Mouse (Mus musculus): ENCODE data around the gene Trim45.

The Trim45 gene

DNA sequence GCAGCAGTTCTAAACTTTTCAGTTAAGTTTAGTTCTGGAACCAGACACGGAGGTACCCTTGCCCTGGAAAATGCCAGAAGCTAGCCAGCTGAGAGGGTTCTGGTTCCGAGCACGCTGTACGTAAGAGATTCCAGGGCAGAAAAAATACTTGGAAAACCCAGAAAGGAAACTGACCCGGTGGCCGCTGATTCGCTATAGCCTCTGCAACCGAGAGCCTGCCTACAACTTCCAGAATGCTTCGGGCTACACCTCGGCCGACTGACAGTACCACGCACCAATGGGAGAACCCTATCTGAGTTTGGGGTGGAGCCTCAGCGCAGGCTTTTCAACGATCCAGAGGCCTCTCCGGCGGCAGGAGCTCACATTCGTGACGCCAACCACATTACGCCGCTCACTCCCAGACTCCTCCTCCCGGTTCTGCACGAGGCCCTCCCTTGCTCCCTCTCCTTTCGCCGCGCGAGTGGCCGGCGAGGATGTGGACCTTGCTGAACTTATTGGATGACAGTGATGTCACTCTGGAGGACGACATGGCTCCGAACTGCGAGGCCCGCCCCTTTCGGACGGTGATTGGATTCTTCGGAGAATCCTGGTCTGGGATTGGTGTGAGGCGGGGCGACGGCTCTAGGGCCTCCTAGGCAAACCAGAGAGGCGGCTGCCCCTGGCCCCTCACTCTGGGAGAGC lies at the start of gene Trim45:
Trim45 (plus strand) TSS at position 378 of the 681 bp plus-strand sequence.
- in situ Hi-C loops (cut with MboI), result no loop called here

GRCm38 (mm10) chr3:100877057-100877456 lies 44.9 kb upstream of the Trim45 start:
- in situ Hi-C loops (cut with MboI), result no loop called here

DNA sequence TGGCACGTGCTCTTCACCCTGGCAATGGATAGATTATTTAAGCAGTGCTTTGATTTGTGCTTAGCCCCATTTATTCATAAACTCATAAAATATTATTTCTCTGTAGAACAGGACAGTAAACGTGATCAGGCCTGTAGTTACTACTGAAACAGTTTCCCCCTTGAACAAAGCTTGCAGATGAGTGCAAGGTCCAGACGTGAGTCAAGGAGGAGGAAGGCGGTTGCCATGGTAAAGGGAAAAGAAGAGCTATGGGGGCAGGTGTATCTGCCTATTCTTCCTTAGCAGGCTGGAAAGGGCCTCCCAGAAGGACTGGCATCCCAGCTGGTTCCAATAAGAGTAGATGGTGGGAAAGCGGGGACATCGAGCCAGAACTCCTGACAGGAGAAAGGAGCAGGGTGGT lies 40.6 kb upstream of the Trim45 start:
- in situ Hi-C loops (cut with MboI), result no loop called here

DNA sequence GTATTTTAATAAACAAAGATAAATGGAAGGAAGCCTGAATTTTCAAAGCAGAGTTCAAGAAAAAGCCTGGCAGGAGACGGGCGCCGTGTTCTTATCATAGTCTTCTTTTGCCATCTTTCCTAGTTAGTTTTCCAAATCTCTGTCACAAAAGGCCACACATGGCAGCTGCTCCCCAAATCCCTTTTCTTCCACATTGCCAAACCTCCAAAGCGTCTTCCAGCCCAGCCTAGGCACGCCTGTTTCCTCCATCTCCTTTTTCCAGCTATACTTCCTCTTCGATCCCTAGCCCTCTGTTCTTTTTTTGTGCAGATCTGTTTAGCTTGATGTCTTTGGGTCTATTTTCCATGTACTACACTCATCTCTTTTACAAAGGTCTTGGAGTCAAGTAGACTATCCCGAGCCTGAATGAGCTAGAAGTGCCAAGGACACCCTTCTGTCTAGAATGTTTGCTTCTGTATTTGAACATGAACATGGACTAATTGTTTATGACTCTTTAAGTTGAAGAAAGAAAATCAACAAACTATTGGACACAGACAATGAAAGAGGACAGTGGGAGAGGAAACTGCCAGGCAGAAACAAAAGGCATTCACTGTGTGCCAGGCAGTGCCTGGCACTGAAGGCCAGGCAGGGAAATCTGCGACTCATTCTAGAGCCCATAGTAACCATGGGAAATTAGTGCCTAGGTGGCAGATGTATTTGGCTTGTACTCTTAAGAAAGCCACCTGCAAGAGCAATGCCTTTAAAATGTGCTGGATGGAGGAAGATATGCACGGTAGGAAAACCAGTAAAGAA lies 40.0 kb upstream of the Trim45 start:
- in situ Hi-C loops (cut with MboI), result no loop called here

DNA sequence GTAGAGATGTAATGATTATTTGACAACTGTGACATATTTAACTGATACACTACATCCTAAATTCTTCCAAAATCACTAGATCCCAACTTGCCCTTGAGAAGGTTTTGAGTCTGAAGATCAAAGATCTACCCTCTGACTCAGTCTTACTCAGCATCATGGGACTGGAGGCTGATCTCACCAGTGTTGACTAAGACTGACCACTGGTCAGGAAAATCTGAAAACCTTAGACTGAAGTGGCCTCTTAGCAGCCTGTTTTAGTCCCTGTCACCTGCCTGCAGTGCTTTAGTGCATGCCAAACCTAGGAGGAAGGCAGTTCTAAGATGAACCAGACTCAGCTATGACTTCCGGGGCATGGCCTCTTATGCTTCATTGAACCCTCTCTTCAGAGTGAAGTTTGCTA lies 32.8 kb upstream of the Trim45 start:
- in situ Hi-C loops (cut with MboI), result no loop called here

GRCm38 (mm10) chr3:100890406-100890805 lies 31.6 kb upstream of the Trim45 start:
- in situ Hi-C loops (cut with MboI), result no loop called here

- in situ Hi-C loops (cut with MboI), result no loop called here
These were observed 29.3 kb upstream of the Trim45 start for GRCm38 (mm10) chr3:100892383-100893335.

DNA sequence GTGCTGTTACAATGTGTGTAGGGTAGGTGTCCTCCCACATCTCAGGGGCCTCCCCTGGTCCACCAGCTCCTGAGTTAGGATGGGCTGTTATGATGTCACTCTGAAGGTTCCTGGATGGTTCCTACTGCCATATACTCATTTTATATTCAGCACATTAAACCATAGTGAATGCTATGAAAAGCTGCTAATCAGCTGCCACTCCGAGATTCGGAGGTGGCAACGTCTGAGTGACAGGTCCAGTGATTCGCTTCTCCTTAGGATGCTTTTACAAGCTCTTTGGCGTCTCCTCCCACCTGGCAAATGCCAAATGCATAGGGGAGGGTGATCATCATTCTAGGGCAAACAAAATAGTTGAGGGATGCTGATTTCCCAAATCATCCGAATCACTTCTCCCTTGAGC lies 26.5 kb upstream of the Trim45 start:
- in situ Hi-C loops (cut with MboI), result no loop called here

DNA sequence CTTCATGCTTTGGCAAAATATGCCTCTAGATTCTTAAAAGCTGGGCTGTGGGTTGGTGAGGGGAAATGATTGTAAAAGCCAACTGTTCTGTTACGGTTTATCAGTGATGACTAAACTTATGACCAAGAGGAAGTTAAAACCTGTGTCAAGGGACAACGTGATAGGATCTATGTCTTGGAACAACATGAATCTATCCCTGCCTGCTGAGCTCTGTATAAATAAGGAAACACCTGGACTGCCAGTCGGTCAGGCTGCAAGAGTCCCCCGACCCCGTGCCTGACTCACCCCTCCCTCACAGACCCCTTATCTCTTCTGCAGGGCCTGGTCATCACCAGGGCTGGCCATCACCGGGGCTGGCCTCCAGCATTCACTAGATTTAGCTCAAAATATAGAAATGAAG lies 15.9 kb upstream of the Trim45 start:
- in situ Hi-C loops (cut with MboI), result no loop called here

- in situ Hi-C loops (cut with MboI), result no loop called here
These were observed 15.1 kb upstream of the Trim45 start for GRCm38 (mm10) chr3:100906916-100907315.

- in situ Hi-C loops (cut with MboI), result no loop called here
These were observed 13.4 kb upstream of the Trim45 start for GRCm38 (mm10) chr3:100908594-100908993.

GRCm38 (mm10) chr3:100910621-100911020 lies 11.4 kb upstream of the Trim45 start:
- in situ Hi-C loops (cut with MboI), result no loop called here

- in situ Hi-C loops (cut with MboI), result no loop called here
These were observed 11.0 kb upstream of the Trim45 start for GRCm38 (mm10) chr3:100911026-100911425.

- in situ Hi-C loops (cut with MboI), result no loop called here
These were observed 10.3 kb upstream of the Trim45 start for GRCm38 (mm10) chr3:100911498-100912213.

GRCm38 (mm10) chr3:100916844-100917243 lies 5.2 kb upstream of the Trim45 start:
- in situ Hi-C loops (cut with MboI), result no loop called here

DNA sequence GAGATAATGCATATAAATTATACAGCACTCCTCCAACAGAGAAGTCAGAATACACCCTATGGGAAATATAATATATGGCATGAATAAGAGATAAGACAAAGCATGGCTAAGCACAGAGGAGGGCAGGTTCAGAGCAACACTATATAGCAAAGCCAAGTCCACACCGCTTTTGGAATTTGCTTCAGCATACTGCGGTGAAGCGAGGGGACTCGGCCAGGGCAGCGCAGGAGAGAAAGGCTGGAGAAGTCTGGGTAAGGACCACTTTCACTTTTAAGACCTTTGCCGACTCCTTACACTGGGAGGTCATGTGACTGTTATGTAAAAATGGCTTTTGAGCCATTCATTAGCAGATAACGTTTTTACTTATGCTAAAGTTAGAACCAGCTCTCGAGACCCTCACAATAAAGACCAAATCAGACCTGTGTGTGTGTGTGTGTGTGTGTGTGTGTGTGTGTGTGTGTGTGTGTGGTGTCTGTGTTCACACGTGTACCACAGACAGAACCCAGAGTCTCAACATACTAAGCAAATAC lies 1.3 kb upstream of the Trim45 start:
- in situ Hi-C loops (cut with MboI), result no loop called here

GRCm38 (mm10) chr3:100922506-100923375 lies 739 bp downstream of the Trim45 start:
- in situ Hi-C loops (cut with MboI), result no loop called here

DNA sequence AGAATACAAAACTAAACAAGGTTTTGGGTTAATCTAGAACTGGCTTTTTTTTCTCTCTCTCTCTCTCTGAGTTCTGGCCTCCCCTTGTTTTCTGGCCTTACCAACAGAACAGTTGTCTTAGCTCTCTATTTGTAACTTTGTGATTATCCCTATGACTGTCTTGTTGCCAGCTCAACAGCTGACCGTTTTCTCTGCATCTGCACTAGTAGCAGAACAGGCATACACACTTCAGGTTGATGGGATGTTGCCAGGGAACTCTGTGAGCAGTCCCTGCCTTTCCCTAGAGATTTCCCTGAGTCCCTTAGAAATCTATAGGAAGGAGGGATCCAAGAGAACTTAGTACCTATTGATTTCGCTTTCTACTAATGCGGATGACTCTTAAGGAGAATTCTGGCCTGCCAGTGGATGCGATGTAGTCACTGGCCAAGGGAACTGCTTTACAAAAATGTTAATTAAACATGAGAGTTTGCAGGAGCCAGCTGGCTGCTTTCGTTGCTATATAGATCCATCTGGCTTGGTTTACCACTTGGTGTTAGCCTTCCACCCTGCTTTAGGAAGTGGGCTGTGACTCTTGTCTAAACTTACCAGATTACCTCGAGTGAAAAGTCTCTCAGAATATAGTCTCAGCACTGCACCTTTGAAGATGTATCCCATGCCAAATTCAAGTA lies 2.2 kb downstream of the Trim45 start:
- in situ Hi-C loops (cut with MboI), result no loop called here

DNA sequence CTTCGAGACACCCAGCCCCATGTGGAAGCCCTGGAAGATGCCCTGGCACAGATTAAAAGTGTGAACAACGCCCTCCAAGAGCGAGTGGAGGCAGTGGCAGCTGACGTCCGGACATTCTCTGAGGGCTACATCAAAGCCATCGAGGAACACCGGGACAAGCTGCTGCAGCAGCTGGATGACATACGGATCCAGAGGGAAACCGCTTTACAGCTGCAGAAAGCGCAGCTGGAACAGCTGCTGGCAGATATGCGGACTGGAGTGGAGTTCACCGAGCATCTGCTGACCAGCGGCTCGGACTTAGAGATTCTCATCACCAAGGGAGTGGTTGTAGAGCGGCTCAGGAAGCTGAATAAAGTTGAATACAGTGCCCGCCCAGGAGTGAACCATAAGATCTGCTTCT lies 3.2 kb downstream of the Trim45 start:
- in situ Hi-C loops (cut with MboI), result no loop called here

Data from mature B cell (primary cell).